Mouse (Mus musculus): ENCODE data around the gene Zfp609. TPM values are rescaled to one million over a fixed set of nuclear protein-coding genes. Genes with fewer than 3 reads are reported as not detected.

Zfp609 gene
- polyA plus RNA-seq, 1 experiment: 48.1 TPM

GRCm38 (mm10) chr9:65653741-65654140 is 173.6 kb downstream of the Zfp609 start:
- no peak for TF ChIP-seq GATA1 (IDR thresholded peaks at IDR 0.05; ENCODE audit: low read length)

DNA sequence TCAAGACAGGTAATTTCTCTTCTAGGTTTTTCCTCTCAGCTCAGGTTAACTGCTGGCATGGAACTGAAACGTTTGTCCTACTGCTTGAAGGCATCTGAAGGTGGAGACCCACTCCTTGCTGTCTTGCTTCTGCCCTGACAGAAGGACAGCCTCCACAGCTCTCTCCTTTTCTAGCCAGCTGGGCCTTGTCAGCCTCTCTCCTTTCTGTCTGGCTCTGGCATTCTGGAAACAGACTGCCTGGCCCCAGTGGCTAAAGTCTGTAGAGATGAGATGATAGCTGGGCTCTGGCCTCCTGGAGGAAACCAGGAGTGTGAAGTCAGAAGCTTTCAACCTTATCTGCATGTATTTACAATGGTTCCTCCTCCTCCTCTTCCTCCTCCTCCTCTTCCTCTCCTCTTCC is 177.4 kb downstream of the Zfp609 start:
- TF ChIP-seq GATA1 (IDR thresholded peaks at IDR 0.05; ENCODE audit: low read length): no peak

DNA sequence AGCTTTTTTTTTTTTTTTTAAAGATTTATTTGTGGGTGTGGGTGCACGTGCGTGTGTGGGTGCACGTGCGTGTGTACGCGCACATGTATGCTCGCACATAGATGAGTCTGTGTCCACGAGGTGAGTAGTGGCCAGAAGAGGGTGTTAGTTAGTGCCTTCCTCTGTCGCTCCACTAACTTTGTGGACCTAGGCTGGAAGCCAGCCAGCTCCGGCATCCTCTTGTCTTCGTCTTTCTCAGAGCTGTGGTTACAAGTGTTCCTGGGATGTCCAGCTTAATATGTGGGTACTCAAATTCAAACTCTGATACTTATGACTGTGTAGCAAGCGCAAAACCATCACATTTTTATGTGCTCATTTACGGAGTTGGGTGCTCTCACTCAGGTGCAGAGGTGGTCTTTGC is 178.6 kb downstream of the Zfp609 start:
- TF ChIP-seq GATA1 (IDR thresholded peaks at IDR 0.05; ENCODE audit: low read length): no peak

DNA sequence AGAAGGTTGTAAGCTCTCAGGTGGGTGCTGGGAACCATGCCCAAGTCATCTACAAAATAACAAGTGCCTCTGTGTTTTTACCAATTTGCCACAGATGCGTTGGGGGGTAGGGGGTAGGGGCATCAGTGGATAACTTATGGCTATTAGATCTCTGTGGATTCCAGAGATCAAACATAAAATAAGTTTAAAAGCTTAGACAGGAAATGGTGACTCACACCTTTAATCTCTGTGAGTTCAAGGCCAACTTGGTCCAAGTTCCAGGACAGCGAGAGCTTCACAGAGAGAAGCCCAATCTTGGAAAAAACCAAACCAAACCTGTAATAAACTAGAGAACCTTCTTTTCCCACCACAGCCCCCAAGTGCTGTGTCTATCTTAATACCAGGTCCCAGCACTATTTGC is 180.6 kb downstream of the Zfp609 start:
- TF ChIP-seq GATA1 (IDR thresholded peaks at IDR 0.05; ENCODE audit: low read length): no peak

DNA sequence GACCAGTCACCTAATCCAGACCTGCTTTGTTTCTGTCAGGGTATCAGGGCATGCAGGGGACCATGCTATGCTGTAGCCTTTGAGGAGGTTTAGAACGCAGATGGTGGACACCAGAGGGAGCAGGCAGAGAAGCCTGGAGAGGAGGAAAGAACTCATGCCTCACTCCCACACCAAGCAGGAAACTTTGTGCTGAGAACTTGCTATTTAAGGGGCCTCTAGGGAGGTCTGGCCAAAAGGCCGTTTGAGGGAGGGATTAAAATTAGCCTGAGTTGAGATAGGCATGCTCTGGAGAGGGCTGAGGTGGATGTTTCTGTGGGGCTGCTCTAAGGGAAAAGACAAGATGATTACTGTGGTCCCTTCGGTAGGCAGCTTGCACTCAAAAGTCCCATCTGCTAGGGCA is 181.4 kb downstream of the Zfp609 start:
- TF ChIP-seq GATA1 (IDR thresholded peaks at IDR 0.05; ENCODE audit: low read length): no peak

- TF ChIP-seq GATA1 (IDR thresholded peaks at IDR 0.05; ENCODE audit: low read length): no peak
Observed at GRCm38 (mm10) chr9:65644960-65645359, 182.4 kb downstream of the Zfp609 start.

DNA sequence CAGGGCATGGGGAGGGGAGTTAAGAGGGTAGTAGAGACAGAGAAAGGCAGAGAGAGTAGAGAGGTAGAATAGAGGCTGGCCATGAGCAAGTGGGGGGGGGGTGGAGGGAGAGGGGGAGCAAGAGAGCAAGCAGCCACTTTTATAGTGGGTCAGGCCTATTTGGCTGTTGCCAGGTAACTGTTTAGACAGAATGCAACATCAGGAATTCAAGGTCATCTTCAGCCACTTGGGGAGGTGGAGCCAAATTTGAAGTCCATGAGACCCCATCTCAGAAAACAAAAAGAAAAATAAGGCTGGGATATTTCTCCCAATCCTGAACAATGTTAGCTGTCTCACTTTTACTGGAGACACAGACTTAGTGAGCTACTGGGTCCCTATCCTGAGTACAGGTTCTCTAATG is 184.8 kb downstream of the Zfp609 start:
- TF ChIP-seq GATA1 (IDR thresholded peaks at IDR 0.05; ENCODE audit: low read length): no peak

Other genes starting within 250 kb of the Zfp609 start
- gene Plekho2, start 247.5 kb downstream of the Zfp609 start, polyA plus RNA-seq (2012): 17.8 and 32.5 TPM in 2 replicates
- 8.1 and 9.4 TPM in 2 replicates for gene Pif1, start 240.4 kb downstream of the Zfp609 start, polyA plus RNA-seq (2012)
- 0.05 and 0.10 TPM in 2 replicates for gene Rbpms2, start 197.9 kb downstream of the Zfp609 start, polyA plus RNA-seq (2012)
- gene Oaz2, start 159.6 kb downstream of the Zfp609 start, polyA plus RNA-seq (2012): 88.1 and 114 TPM in 2 replicates
- gene Pclaf, start 62.7 kb upstream of the Zfp609 start, polyA plus RNA-seq (2012): 1.4 and 2.1 TPM in 2 replicates
- gene Trip4, start 81.2 kb upstream of the Zfp609 start, polyA plus RNA-seq (2012): 1.9 and 3.3 TPM in 2 replicates
- gene Csnk1g1, start 81.4 kb upstream of the Zfp609 start, polyA plus RNA-seq (2012): 6.5 and 8.1 TPM in 2 replicates
- gene Ppib, start 232.7 kb upstream of the Zfp609 start, polyA plus RNA-seq (2012): 31.6 and 94.9 TPM in 2 replicates
- 0.02 TPM in 1 of 2 replicates, not detected in the other for gene Snx22, start 242.2 kb upstream of the Zfp609 start, polyA plus RNA-seq (2012)

Measured in G1E-ER4 (cell line).